Mouse (Mus musculus): ENCODE results near the gene Exosc8. TPM values are rescaled to one million over a fixed set of nuclear protein-coding genes. Genes with fewer than 3 reads are reported as not detected.

Gene Exosc8
- polyA plus RNA-seq, 1 experiment from 2014 or later: 203 TPM

GRCm38 (mm10) chr3:54699759-54700301 lies 35.4 kb downstream of the Exosc8 start:
- no peak overlapping the region for H3K9ac ChIP-seq (ENCODE audit: low read depth, low read length)
- H3K4me2 ChIP-seq: no peak overlapping the region
- 59% methylated on average over 5 of the region's 5 CpGs for WGBS
- DNase-seq (ENCODE audit: low spot score) (no peak), ATAC-seq (replicated peaks; ENCODE audit: low FRiP score) (no peak)
- H3K9me3 ChIP-seq (ENCODE audit: control insufficient read depth, low read length): no peaks in the 10 kb centered on the region
- H3K36me3 ChIP-seq (ENCODE audit: control insufficient read depth, insufficient read depth, low read length): peaks cover 25% of the 10 kb centered on the region; the same call in 1 of the 2 replicates
- no peaks in the 10 kb centered on the region for H3K27me3 ChIP-seq (replicated peaks; ENCODE audit: control insufficient read depth, insufficient read depth, low read length)
- 0 out of 2 replicates have a peak, but pooled peaks cover under 1% of the 10 kb centered on the region for H3K4me1 ChIP-seq (replicated peaks; ENCODE audit: control insufficient read depth, insufficient read depth, low read length)
- H3K4me3 ChIP-seq (ENCODE audit: low read depth, low read length): no peak overlapping the region
- H3K27ac ChIP-seq (ENCODE audit: low read depth, low read length): no peak overlapping the region

GRCm38 (mm10) chr3:54693056-54693415 lies 42.2 kb downstream of the Exosc8 start:
- Histone ChIP-seq H3K9me3 (ENCODE audit: control insufficient read depth, low read length) (no peaks in the 10 kb centered on the region), H3K4me2 (peak overlapping the region; percentile 67), H3K27ac (ENCODE audit: low read depth, low read length) (peak overlapping the region; percentile 80), H3K4me1 (replicated peaks; ENCODE audit: control insufficient read depth, insufficient read depth, low read length) (0 out of 2 replicates have a peak, but pooled peaks cover 2% of the 10 kb centered on the region), H3K27me3 (replicated peaks; ENCODE audit: control insufficient read depth, insufficient read depth, low read length) (no peaks in the 10 kb centered on the region), H3K9ac (ENCODE audit: low read depth, low read length) (peak overlapping the region; percentile 78), H3K36me3 (ENCODE audit: control insufficient read depth, insufficient read depth, low read length) (peaks cover 8% of the 10 kb centered on the region; the same call in 1 of the 2 replicates), H3K4me3 (ENCODE audit: low read depth, low read length) (peak overlapping the region; percentile 68)
- DNase-seq (ENCODE audit: low spot score): no peak
- WGBS: under 1% methylated on average over 8 of the region's 8 CpGs
- peak; percentile 15; the same call in 1 of the 2 replicates for ATAC-seq (replicated peaks; ENCODE audit: low FRiP score)

- Histone ChIP-seq H3K9ac (ENCODE audit: low read depth, low read length) (peak within 1 kb of the TSS; percentile 78), H3K4me3 (ENCODE audit: low read depth, low read length) (peak within 1 kb of the TSS; percentile 68), H3K9me3 (ENCODE audit: control insufficient read depth, low read length) (no peaks in the 10 kb centered on the region), H3K27ac (ENCODE audit: low read depth, low read length) (peak within 1 kb of the TSS; percentile 80), H3K4me1 (replicated peaks; ENCODE audit: control insufficient read depth, insufficient read depth, low read length) (0 out of 2 replicates have a peak, but pooled peaks cover 2% of the 10 kb centered on the region), H3K36me3 (ENCODE audit: control insufficient read depth, insufficient read depth, low read length) (peaks cover 8% of the 10 kb centered on the region; the same call in 1 of the 2 replicates), H3K27me3 (replicated peaks; ENCODE audit: control insufficient read depth, insufficient read depth, low read length) (no peaks in the 10 kb centered on the region), H3K4me2 (peak within 1 kb of the TSS; percentile 90)
- DNase-seq (ENCODE audit: low spot score) (peak; percentile 86), ATAC-seq (replicated peaks; ENCODE audit: low FRiP score) (peak; percentile 99)
- 1% methylated on average over 65 of the region's 65 CpGs for WGBS
Observed at GRCm38 (mm10) chr3:54692202-54693055, 42.8 kb downstream of the Exosc8 start, which contains the start of gene Supt20. Gene Supt20 (plus strand): TSS chr3:54692807.

GRCm38 (mm10) chr3:54689091-54689490 lies 46.1 kb downstream of the Exosc8 start:
- H3K4me2 ChIP-seq: no peak overlapping the region
- WGBS: 44% methylated on average over 2 of the region's 2 CpGs
- ATAC-seq (replicated peaks; ENCODE audit: low FRiP score) (no peak), DNase-seq (ENCODE audit: low spot score) (no peak)
- H3K36me3 ChIP-seq (ENCODE audit: control insufficient read depth, insufficient read depth, low read length): no peaks in the 10 kb centered on the region
- no peak overlapping the region for H3K27ac ChIP-seq (ENCODE audit: low read depth, low read length)
- H3K9ac ChIP-seq (ENCODE audit: low read depth, low read length): no peak overlapping the region
- no peak overlapping the region for H3K4me3 ChIP-seq (ENCODE audit: low read depth, low read length)
- no peaks in the 10 kb centered on the region for H3K4me1 ChIP-seq (replicated peaks; ENCODE audit: control insufficient read depth, insufficient read depth, low read length)
- H3K9me3 ChIP-seq (ENCODE audit: control insufficient read depth, low read length): no peaks in the 10 kb centered on the region
- H3K27me3 ChIP-seq (replicated peaks; ENCODE audit: control insufficient read depth, insufficient read depth, low read length): no peaks in the 10 kb centered on the region

GRCm38 (mm10) chr3:54687245-54687644 lies 47.9 kb downstream of the Exosc8 start:
- no peak for ATAC-seq (replicated peaks; ENCODE audit: low FRiP score)
- WGBS: 68% methylated on average over 2 of the region's 2 CpGs
- Histone ChIP-seq H3K4me1 (replicated peaks; ENCODE audit: control insufficient read depth, insufficient read depth, low read length) (no peaks in the 10 kb centered on the region), H3K36me3 (ENCODE audit: control insufficient read depth, insufficient read depth, low read length) (no peaks in the 10 kb centered on the region), H3K27ac (ENCODE audit: low read depth, low read length) (no peak overlapping the region), H3K9me3 (ENCODE audit: control insufficient read depth, low read length) (no peaks in the 10 kb centered on the region), H3K4me3 (ENCODE audit: low read depth, low read length) (no peak overlapping the region), H3K27me3 (replicated peaks; ENCODE audit: control insufficient read depth, insufficient read depth, low read length) (no peaks in the 10 kb centered on the region), H3K9ac (ENCODE audit: low read depth, low read length) (no peak overlapping the region), H3K4me2 (no peak overlapping the region)
- no peak for DNase-seq (ENCODE audit: low spot score)

GRCm38 (mm10) chr3:54685202-54685601 lies 50.0 kb downstream of the Exosc8 start:
- Histone ChIP-seq H3K27me3 (replicated peaks; ENCODE audit: control insufficient read depth, insufficient read depth, low read length) (no peaks in the 10 kb centered on the region), H3K9ac (ENCODE audit: low read depth, low read length) (no peak overlapping the region), H3K4me2 (no peak overlapping the region), H3K4me3 (ENCODE audit: low read depth, low read length) (no peak overlapping the region), H3K27ac (ENCODE audit: low read depth, low read length) (no peak overlapping the region), H3K4me1 (replicated peaks; ENCODE audit: control insufficient read depth, insufficient read depth, low read length) (no peaks in the 10 kb centered on the region), H3K9me3 (ENCODE audit: control insufficient read depth, low read length) (no peaks in the 10 kb centered on the region), H3K36me3 (ENCODE audit: control insufficient read depth, insufficient read depth, low read length) (no peaks in the 10 kb centered on the region)
- 94% methylated on average over 3 of the region's 3 CpGs for WGBS
- DNase-seq (ENCODE audit: low spot score) (no peak), ATAC-seq (replicated peaks; ENCODE audit: low FRiP score) (no peak)

- DNase-seq (ENCODE audit: low spot score) (no peak), ATAC-seq (replicated peaks; ENCODE audit: low FRiP score) (no peak)
- Histone ChIP-seq H3K9ac (ENCODE audit: low read depth, low read length) (no peak overlapping the region), H3K4me1 (replicated peaks; ENCODE audit: control insufficient read depth, insufficient read depth, low read length) (no peaks in the 10 kb centered on the region), H3K9me3 (ENCODE audit: control insufficient read depth, low read length) (no peaks in the 10 kb centered on the region), H3K36me3 (ENCODE audit: control insufficient read depth, insufficient read depth, low read length) (no peaks in the 10 kb centered on the region), H3K4me3 (ENCODE audit: low read depth, low read length) (no peak overlapping the region), H3K27me3 (replicated peaks; ENCODE audit: control insufficient read depth, insufficient read depth, low read length) (no peaks in the 10 kb centered on the region), H3K4me2 (no peak overlapping the region), H3K27ac (ENCODE audit: low read depth, low read length) (no peak overlapping the region)
- 45% methylated on average over 6 of the region's 6 CpGs for WGBS
Observed at GRCm38 (mm10) chr3:54681310-54682204, 53.6 kb downstream of the Exosc8 start.
